ENCODE assay signal across 39 mouse cellular contexts in genomic region chr12:4545425-4545824, GRCm38 (mm10). TPM values are rescaled to one million over a fixed set of nuclear protein-coding genes. Genes with fewer than 3 reads are reported as not detected.
DNase-seq lines count a peak whose midpoint lies in the region; ATAC-seq and TF ChIP-seq lines count a peak whose summit lies in the region.
"Had no signal": no experiment of that assay in that cellular context is flagged by ENCODE, and none has a peak within 500 bp of the region (broad histone marks: within the 10 kb centered on the region; RNA-seq: fewer than 3 reads in every experiment).

No protein-coding gene starts in this region.

- H3K27me3 ChIP-seq in lung, postnatal 0 days (replicated peaks; ENCODE audit: insufficient read depth, low read length), result no peaks in the 10 kb centered on the region
- H3K27me3 ChIP-seq: embryonic facial prominence, embryonic 13.5 days; heart, embryonic 13.5 days; limb, embryonic 12.5 days had no signal

- H3K27ac ChIP-seq in lung, postnatal 0 days (ENCODE audit: low read length), result no peak overlapping the region
- peak overlapping the region; percentile 22; the same call in 1 of the 2 replicates for H3K27ac ChIP-seq in bone marrow, adult 2 months (ENCODE audit: control insufficient read depth, insufficient read depth, low read depth, low read length, poor library complexity)
- peak overlapping the region; percentile 56 for H3K27ac ChIP-seq in macrophage
- H3K27ac ChIP-seq: embryonic facial prominence, embryonic 13.5 days; heart, embryonic 13.5 days; hindbrain, embryonic 14.5 days; left cerebral cortex, adult 2 months; liver, embryonic 13.5 days; midbrain, embryonic 10.5 days; stomach, postnatal 0 days had no signal

- H3K4me3 ChIP-seq in lung, postnatal 0 days (ENCODE audit: low read depth, low read length), result no peak overlapping the region
- H3K4me3 ChIP-seq in lung, adult 2 months (replicated peaks; ENCODE audit: extremely low read depth, low read depth, low read length), result no peak overlapping the region
- no peak overlapping the region for H3K4me3 ChIP-seq in bone marrow, adult 2 months (replicated peaks; ENCODE audit: control insufficient read depth, low read depth, low read length)
- no peak overlapping the region for H3K4me3 ChIP-seq in macrophage (ENCODE audit: inconsistent target)
- H3K4me3 ChIP-seq: embryonic facial prominence, embryonic 13.5 days; heart, embryonic 13.5 days; left cerebral cortex, adult 2 months; limb, embryonic 12.5 days; liver, embryonic 13.5 days; midbrain, embryonic 10.5 days had no signal

- TF ChIP-seq EP300 in lung, postnatal 0 days (IDR thresholded peaks at IDR 0.05), result no peak

- no peaks in the 10 kb centered on the region for H3K36me3 ChIP-seq in lung, postnatal 0 days (ENCODE audit: insufficient read depth, low read length)
- no peaks in the 10 kb centered on the region for H3K36me3 ChIP-seq in macrophage (ENCODE audit: inconsistent target)
- H3K36me3 ChIP-seq: embryonic facial prominence, embryonic 13.5 days; heart, embryonic 13.5 days; limb, embryonic 12.5 days; liver, embryonic 13.5 days; midbrain, embryonic 10.5 days had no signal

- TF ChIP-seq POLR2A in lung, adult 2 months (IDR thresholded peaks at IDR 0.05; ENCODE audit: borderline replicate concordance, extremely low read depth, low read depth, low read length), result no peak
- TF ChIP-seq POLR2A in bone marrow, adult 2 months (IDR thresholded peaks at IDR 0.05; ENCODE audit: borderline replicate concordance, control insufficient read depth, low read depth, low read length), result no peak

- peak; percentile 19 for DNase-seq in lung, postnatal 0 days (ENCODE audit: low spot score)
- no peak for DNase-seq in lung, adult 2 months
- no peak for DNase-seq in heart, postnatal 10 days
- DNase-seq in heart, postnatal 36 days, result no peak
- DNase-seq in natural killer cell, adult 2 months (ENCODE audit: low spot score in 2 of 2), result no peak
- DNase-seq: adrenal gland, adult 8-10 months; B cell, adult 2 months; cerebellum, adult 11-12 months; cerebellum, adult 9-11 months; heart, postnatal 14 days; kidney, adult 9 months; kidney, postnatal 10 days; liver, embryonic 13.5 days; lung, embryonic 14.5 days; retina, postnatal 1 day; right cerebral cortex, postnatal 14 days; thymus, adult 2 months; thymus, postnatal 36 days had no signal

- no peak for TF ChIP-seq CTCF in lung, postnatal 0 days (IDR thresholded peaks at IDR 0.05)
- TF ChIP-seq CTCF in lung, adult 2 months (IDR thresholded peaks at IDR 0.05; ENCODE audit: insufficient read depth, low read length), result no peak
- no peak for TF ChIP-seq CTCF in bone marrow, adult 2 months (IDR thresholded peaks at IDR 0.05; ENCODE audit: control insufficient read depth, insufficient read depth, low read length)

- H3K4me1 ChIP-seq in lung, postnatal 0 days (ENCODE audit: insufficient read depth, low read depth, low read length), result no peaks in the 10 kb centered on the region
- no peaks in the 10 kb centered on the region for H3K4me1 ChIP-seq in lung, adult 2 months (ENCODE audit: control insufficient read depth, insufficient read depth, low read length)
- H3K4me1 ChIP-seq in bone marrow, adult 2 months (ENCODE audit: control insufficient read depth, insufficient read depth, low read length), result peaks cover 3% of the 10 kb centered on the region; the same call in 1 of the 2 replicates
- H3K4me1 ChIP-seq: liver, embryonic 13.5 days had no signal

- intact Hi-C loops in heart, postnatal 10 days (cut with DNase I), result loop anchor here (5.0 to 10.0 kb wide), 3 partner anchors 68 to 311 kb away; partner anchors contain the start of genes Cenpo, Ncoa1 and Ptrhd1
- intact Hi-C loops in heart, postnatal 36 days (cut with DNase I), result loop anchor here (5.0 to 10.0 kb wide), 5 partner anchors 68 to 618 kb away; partner anchors contain the start of gene Ncoa1

- ATAC-seq in lung, postnatal 0 days, result no peak
- ATAC-seq in neutrophil, adult 5-6 weeks (ENCODE audit: extremely low read depth, insufficient number of reproducible peaks, low FRiP score, poor library complexity, severe bottlenecking), result peak; percentile 51; the same call in 1 of the 2 replicates
- ATAC-seq: forebrain, embryonic 16.5 days; intestine, postnatal 0 days; midbrain, embryonic 16.5 days had no signal

- H3K9me3 ChIP-seq in lung, postnatal 0 days (ENCODE audit: low read length), result no peaks in the 10 kb centered on the region
- H3K9me3 ChIP-seq: embryonic facial prominence, embryonic 13.5 days; heart, embryonic 13.5 days; limb, embryonic 12.5 days; liver, embryonic 13.5 days; midbrain, embryonic 10.5 days had no signal

- no peaks in the 10 kb centered on the region for H3K79me2 ChIP-seq in macrophage (ENCODE audit: inconsistent target)

- H3K4me2 ChIP-seq in lung, postnatal 0 days (replicated peaks; ENCODE audit: low read depth, low read length), result no peak overlapping the region
- H3K4me2 ChIP-seq: embryonic facial prominence, embryonic 13.5 days; heart, embryonic 13.5 days; hindbrain, embryonic 14.5 days; limb, embryonic 12.5 days; liver, embryonic 13.5 days; lung, embryonic 14.5 days had no signal

- H3K9ac ChIP-seq in lung, postnatal 0 days (replicated peaks; ENCODE audit: low read depth), result no peak overlapping the region
- H3K9ac ChIP-seq: embryonic facial prominence, embryonic 13.5 days; heart, embryonic 13.5 days; hindbrain, embryonic 14.5 days; limb, embryonic 12.5 days; liver, embryonic 13.5 days; lung, embryonic 14.5 days had no signal

RNA-seq across cellular contexts. Expression of gene Itsn2, which starts 47.0 kb away (rescaled TPM):
- polyA plus RNA-seq in lung, postnatal 0 days (2015; fragmentation: Nextera tagmentation; extraction: Ambion mirVana), result 37.1 and 41.1 TPM in 2 replicates
- polyA plus RNA-seq in lung, adult 2 months (2012; rRNA removed), result 22.4 and 36.3 TPM in 2 replicates
- polyA plus RNA-seq in bone marrow, adult 2 months (2011; ENCODE audit: insufficient read depth, insufficient read length, low replicate concordance, missing spikeins), result 42.2 and 57.3 TPM in 2 replicates
- 100 to 1,000 TPM; 293 to 540 (median 465) TPM for total RNA-seq in macrophage (2018; cell fraction: chromatin; rRNA removed)
- 100 to 1,000 TPM in 25 of 26 experiments, 10 to 100 TPM in 1; 99.8 to 140 (median 117) TPM for total RNA-seq in macrophage (2018; cell fraction: cytosol; rRNA removed)
- 100 to 1,000 TPM; 157 to 353 (median 230) TPM for total RNA-seq in macrophage (2018; cell fraction: nucleus; rRNA removed)
- polyA plus RNA-seq in macrophage (2018), result 73.9 to 104 TPM (median 84.9 TPM) in 3 replicates
- 417 and 436 TPM in 2 replicates for total RNA-seq in neutrophil, adult 5-6 weeks (2017)
- 10 to 100 TPM; 47.0 to 47.3 TPM for total RNA-seq in heart, postnatal 10 days (2021)
- total RNA-seq in heart, postnatal 36 days (2021), result 10 to 100 TPM; 35.4 to 43.5 TPM

RNA-seq across cellular contexts. Expression of gene Gm3625, which starts 47.3 kb away (rescaled TPM):
- polyA plus RNA-seq in lung, postnatal 0 days (2015; fragmentation: Nextera tagmentation; extraction: Ambion mirVana), result not detected in 2 replicates
- polyA plus RNA-seq in lung, adult 2 months (2012; rRNA removed), result not detected in 2 replicates
- polyA plus RNA-seq in bone marrow, adult 2 months (2011; ENCODE audit: insufficient read depth, insufficient read length, low replicate concordance, missing spikeins), result not detected in 2 replicates
- total RNA-seq in macrophage (2018; cell fraction: chromatin; rRNA removed), result not detected
- total RNA-seq in macrophage (2018; cell fraction: cytosol; rRNA removed), result not detected
- not detected for total RNA-seq in macrophage (2018; cell fraction: nucleus; rRNA removed)
- polyA plus RNA-seq in macrophage (2018), result not detected in 3 replicates
- total RNA-seq in neutrophil, adult 5-6 weeks (2017), result not detected in 2 replicates
- not detected for total RNA-seq in heart, postnatal 10 days (2021)
- total RNA-seq in heart, postnatal 36 days (2021), result not detected
- total RNA-seq: adrenal gland, adult 8-10 months; gastrocnemius, adult 8-10 months; gastrocnemius, postnatal 4 days; heart, adult 8-10 months; heart, postnatal 14 days; layer of hippocampus, postnatal 10 days; left cerebral cortex, adult 2 months; left cerebral cortex, postnatal 25 days had no signal
- polyA plus RNA-seq: embryonic facial prominence, embryonic 13.5 days; forebrain, embryonic 11.5 days; forebrain, embryonic 16.5 days; heart, embryonic 13.5 days; hindbrain, embryonic 14.5 days; intestine, postnatal 0 days; limb, embryonic 12.5 days; liver, embryonic 13.5 days; lung, embryonic 14.5 days; midbrain, embryonic 10.5 days; midbrain, embryonic 16.5 days; neural tube, embryonic 14.5 days; small intestine, adult 2 months; stomach, postnatal 0 days; thymus, adult 2 months had no signal
